Mouse (Mus musculus) kidney, adult 10 weeks (tissue): ENCODE measurements around the gene Th. TPM values are rescaled to one million over a fixed set of nuclear protein-coding genes. Genes with fewer than 3 reads are reported as not detected.

Experiments used
- polyA plus RNA-seq: library from polyadenylated mRNA; stranded (reverse); fragments of 350-450 nt; fragmentation: Illumina TruSeq; extraction: RNeasy Lipid Tissue Mini Kit (QIAGEN cat#74804); gene quantifications from one replicate; pipeline ENCODE4 v1.2.3, GENCODE M21; 2014; ENCODE audit warnings: low read depth, low replicate concordance

Th gene
- polyA plus RNA-seq: not detected

GRCm38 (mm10) chr7:142931028-142931427 is at the start of gene Th:
Th (minus strand) TSS chr7:142931128.

GRCm38 (mm10) chr7:142968809-142969511 is 38.0 kb upstream of the Th start, which contains the start of gene Ascl2:
Ascl2 (minus strand) TSS chr7:142969264.

Other genes with a start within 250 kb of the Th start
- gene Ins2, start 187.7 kb downstream of the Th start, polyA plus RNA-seq: not detected
- gene Ascl2, start 38.1 kb upstream of the Th start, polyA plus RNA-seq: not detected
- gene Tspan32, start 73.9 kb upstream of the Th start, polyA plus RNA-seq: 0.36 TPM
- gene Cd81, start 121.6 kb upstream of the Th start, polyA plus RNA-seq: 122 TPM
- gene Tssc4, start 138.1 kb upstream of the Th start, polyA plus RNA-seq: 0.73 TPM
- gene Trpm5, start 163.5 kb upstream of the Th start, polyA plus RNA-seq: not detected
- 8.7 TPM for gene Kcnq1, start 175.2 kb upstream of the Th start, polyA plus RNA-seq